Mouse (Mus musculus) ES-Bruce4 (cell line): Measurements from ENCODE around the gene Sugt1. TPM values are rescaled to one million over a fixed set of nuclear protein-coding genes. Genes with fewer than 3 reads are reported as not detected.

Experiments used
- H3K27ac ChIP-seq: 2 replicates; pipeline ENCODE4 v1.5.1; 2012; ENCODE audit warnings: low read length, inconsistent platforms; ENCODE audit not compliant: insufficient read depth
- H3K27me3 ChIP-seq: 2 replicates; pipeline ENCODE4 v1.6.1; 2012; ENCODE audit warnings: mild to moderate bottlenecking, low read length, inconsistent platforms; ENCODE audit not compliant: control insufficient read depth, poor library complexity, insufficient read depth, severe bottlenecking
- H3K36me3 ChIP-seq: 2 replicates; pipeline ENCODE4 v1.6.1; 2012; ENCODE audit warnings: inconsistent platforms, mild to moderate bottlenecking, low read length, moderate library complexity; ENCODE audit not compliant: control insufficient read depth, poor library complexity, insufficient read depth, severe bottlenecking
- H3K4me1 ChIP-seq: one replicate; pipeline ENCODE4 v1.8.1; 2011; ENCODE audit warnings: low read length; ENCODE audit not compliant: control insufficient read depth, insufficient read depth
- H3K4me3 ChIP-seq: 2 replicates; pipeline ENCODE4 v1.5.1; 2011; ENCODE audit warnings: low read depth, mild to moderate bottlenecking, low read length
- H3K9ac ChIP-seq: 2 replicates; pipeline ENCODE4 v1.6.1; 2012; ENCODE audit warnings: low read depth, mild to moderate bottlenecking, inconsistent platforms; ENCODE audit not compliant: poor library complexity, severe bottlenecking
- H3K9me3 ChIP-seq: replicated peaks from 2 replicates; pipeline ENCODE4 v1.6.1; 2012; ENCODE audit warnings: mild to moderate bottlenecking, low read length, inconsistent platforms; ENCODE audit not compliant: control insufficient read depth, poor library complexity, insufficient read depth, severe bottlenecking
- CTCF ChIP-seq: IDR thresholded peaks from one replicate; pipeline ENCODE4 v1.8.1; 2011; ENCODE audit warnings: low read depth, low read length
- EP300 ChIP-seq: IDR thresholded peaks from 2 replicates; pipeline ENCODE4 v1.6.1; 2011; ENCODE audit warnings: low read depth, low read length; ENCODE audit not compliant: insufficient read depth
- POLR2A ChIP-seq: IDR thresholded peaks from one replicate; pipeline ENCODE4 v1.8.1; 2011; ENCODE audit warnings: low read length; ENCODE audit not compliant: insufficient read depth
- polyA plus RNA-seq: library from polyadenylated mRNA; stranded (reverse); fragments of >200 nt; gene quantifications from 2 replicates; pipeline ENCODE4 v1.2.4, GENCODE M21; 2011; ENCODE audit warnings: low read depth; ENCODE audit not compliant: missing spikeins, insufficient read depth, insufficient read length

Sugt1 gene
- polyA plus RNA-seq, 1 experiment, result 265 TPM

DNA sequence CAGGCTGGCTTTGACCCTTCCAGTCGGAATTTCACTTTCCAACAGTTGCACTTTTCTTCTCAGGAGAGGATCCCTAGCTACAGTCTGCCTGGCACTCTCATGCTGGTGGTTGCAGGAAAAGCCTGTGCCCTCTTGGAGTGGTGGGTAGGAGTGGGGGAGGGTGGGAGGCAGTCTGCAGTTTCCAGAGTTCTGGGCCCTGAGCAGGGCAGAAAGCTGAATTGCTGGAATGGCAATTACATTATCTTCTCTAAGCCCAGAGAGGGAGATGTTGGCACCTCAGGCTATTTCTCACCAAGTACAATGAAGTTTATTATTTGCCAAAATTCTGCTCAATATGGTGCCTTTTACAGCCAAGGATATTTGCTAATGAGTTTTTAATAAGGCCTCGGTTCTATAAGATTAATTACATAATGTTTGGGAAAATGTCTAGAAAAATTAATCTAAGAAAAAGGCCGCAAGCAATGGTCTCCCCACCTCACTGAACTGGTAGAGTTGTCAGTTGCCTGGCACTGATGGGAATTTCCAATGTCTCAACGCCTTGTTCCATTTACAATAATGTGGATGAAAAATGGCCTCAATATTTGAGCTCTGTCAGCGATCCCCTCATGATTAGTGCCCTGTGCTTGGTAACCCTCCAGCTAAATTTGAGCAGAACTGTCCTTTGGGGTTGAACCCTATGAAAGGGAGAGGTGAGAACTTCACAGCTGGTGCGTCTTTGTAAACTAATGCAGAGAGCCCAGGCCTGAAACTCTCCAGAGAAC is 71.4 kb downstream of the Sugt1 start:
- Histone ChIP-seq H3K27ac (no peak overlapping the region), H3K9me3 (no peaks in the 10 kb centered on the region), H3K36me3 (no peaks in the 10 kb centered on the region), H3K4me1 (no peaks in the 10 kb centered on the region), H3K4me3 (no peak overlapping the region), H3K9ac (no peak overlapping the region), H3K27me3 (0 out of 2 replicates have a peak, but pooled peaks cover 4% of the 10 kb centered on the region)
- TF ChIP-seq POLR2A (no peak), CTCF (no peak), EP300 (no peak)

DNA sequence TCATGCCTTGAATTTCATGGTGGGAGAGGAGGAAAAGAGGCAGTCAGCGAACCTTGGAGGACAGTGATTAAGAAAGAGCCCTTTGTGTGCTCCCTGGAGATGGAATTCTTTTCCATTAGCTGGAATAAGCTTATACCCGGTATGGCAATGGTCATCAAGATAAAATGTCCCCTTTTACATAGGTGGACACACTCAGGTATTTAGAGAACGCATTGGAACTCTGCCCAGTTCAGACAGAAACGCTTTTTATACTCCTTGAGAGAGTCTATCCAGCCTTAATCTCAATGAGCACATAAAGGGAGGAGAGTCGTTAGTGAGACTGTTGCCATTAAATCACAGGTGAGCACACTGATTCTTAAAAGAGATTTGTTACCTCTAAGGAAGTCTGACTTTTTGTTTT is 73.0 kb downstream of the Sugt1 start:
- Histone ChIP-seq H3K27ac (no peak overlapping the region), H3K4me3 (no peak overlapping the region), H3K9me3 (no peaks in the 10 kb centered on the region), H3K36me3 (no peaks in the 10 kb centered on the region), H3K9ac (no peak overlapping the region), H3K27me3 (0 out of 2 replicates have a peak, but pooled peaks cover 4% of the 10 kb centered on the region), H3K4me1 (no peaks in the 10 kb centered on the region)
- TF ChIP-seq EP300 (no peak), POLR2A (no peak), CTCF (no peak)

DNA sequence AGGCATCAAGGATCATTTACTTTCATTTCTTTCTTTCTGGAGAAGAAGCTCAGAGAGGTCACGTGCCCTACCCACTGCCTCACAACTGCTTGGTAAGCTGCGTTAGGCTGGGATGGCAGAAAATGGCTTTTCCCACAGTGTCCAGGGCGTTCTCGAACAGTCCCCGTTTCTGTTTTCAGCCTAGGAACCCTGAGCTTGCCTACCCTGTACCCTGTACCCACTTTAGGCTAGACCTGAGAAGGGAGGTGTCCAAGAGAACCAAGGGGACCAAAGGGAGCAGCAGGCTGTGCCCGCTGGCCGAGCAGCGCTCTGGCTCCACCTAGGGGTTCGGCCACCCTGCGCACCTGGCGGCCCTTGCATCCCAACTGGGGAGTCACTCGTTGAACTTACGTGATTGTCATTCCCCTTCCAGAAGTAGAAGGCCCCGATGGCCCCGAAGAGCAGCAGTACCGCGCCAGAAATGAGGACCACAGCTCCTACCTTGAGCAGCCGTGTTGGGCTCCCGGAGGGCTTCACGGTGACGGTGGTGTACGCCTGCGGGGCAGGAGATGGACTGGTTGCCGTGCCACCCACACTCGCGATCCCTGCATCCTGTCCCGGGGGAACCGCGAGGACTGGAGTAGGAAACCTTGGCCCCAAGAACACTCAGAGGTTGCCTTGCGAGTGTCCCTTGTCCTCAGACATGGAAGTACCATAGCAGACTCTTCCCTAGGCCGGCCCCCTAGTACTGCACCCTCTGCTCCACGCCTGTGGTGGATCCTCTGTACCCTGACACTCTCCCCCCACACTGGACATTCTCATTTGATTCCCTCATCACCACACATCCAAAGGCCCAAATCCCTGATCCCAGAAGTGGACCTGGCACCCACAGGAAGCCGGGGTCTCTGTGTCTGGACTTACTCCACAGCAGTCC is 73.8 kb downstream of the Sugt1 start:
- Histone ChIP-seq H3K27ac (no peak overlapping the region), H3K9me3 (no peaks in the 10 kb centered on the region), H3K9ac (no peak overlapping the region), H3K4me1 (no peaks in the 10 kb centered on the region), H3K27me3 (0 out of 2 replicates have a peak, but pooled peaks cover 4% of the 10 kb centered on the region), H3K36me3 (no peaks in the 10 kb centered on the region), H3K4me3 (peak overlapping the region; percentile 54)
- TF ChIP-seq CTCF, result peak; percentile 79
- TF ChIP-seq POLR2A, result no peak
- TF ChIP-seq EP300, result no peak

DNA sequence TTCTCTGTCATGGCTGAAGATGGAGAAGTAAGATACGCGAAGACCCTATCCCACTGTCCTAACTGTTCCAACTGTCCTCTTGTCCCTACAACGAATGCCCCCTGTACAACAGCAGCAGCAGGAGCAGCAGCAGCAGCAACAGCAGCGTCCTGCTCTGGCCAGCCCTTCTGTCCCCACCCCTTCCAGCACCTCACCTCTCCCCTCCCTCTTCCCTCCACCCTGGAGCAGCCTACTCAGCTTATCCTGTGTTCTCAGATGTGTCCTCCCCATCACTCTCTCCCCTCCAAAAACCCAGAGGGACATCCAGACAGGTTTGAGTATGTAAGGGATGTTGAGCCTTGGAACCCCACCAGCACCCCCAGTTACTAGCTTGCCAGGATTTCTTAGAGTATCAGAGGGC is 74.5 kb downstream of the Sugt1 start, which contains the start of gene Cnmd:
Cnmd (minus strand) TSS at position 170 of the 400 bp plus-strand sequence.
- no peaks in the 10 kb centered on the region for H3K4me1 ChIP-seq
- no peaks in the 10 kb centered on the region for H3K36me3 ChIP-seq
- TF ChIP-seq POLR2A, result no peak
- no peak for TF ChIP-seq EP300
- TF ChIP-seq CTCF, result no peak
- H3K27me3 ChIP-seq, result 0 out of 2 replicates have a peak, but pooled peaks cover 4% of the 10 kb centered on the region
- H3K9me3 ChIP-seq, result no peaks in the 10 kb centered on the region
- peak within 1 kb of the TSS; percentile 54 for H3K4me3 ChIP-seq
- no peak within 1 kb of the TSS for H3K9ac ChIP-seq
- no peak within 1 kb of the TSS for H3K27ac ChIP-seq

DNA sequence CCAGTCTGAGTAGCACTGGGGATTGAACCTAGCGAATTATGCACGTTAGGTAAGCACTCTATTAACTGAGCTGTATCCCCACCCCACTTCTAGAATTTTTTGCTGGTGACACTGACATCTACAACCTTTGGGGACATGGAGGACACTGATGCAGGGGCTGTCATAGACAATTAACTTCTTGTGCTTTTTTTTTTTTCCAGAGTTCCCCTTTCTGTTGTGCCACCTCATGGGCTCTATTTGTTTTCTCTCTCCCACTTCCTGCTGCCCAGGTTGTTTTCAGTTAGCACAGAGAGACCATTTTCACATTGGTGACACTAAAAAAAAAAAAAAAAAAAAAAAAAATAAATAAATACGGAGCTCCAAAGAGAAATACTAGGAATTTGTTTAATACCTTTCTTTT is 83.5 kb downstream of the Sugt1 start:
- no peak for TF ChIP-seq EP300
- TF ChIP-seq POLR2A, result no peak
- TF ChIP-seq CTCF, result no peak
- Histone ChIP-seq H3K9ac (no peak overlapping the region), H3K9me3 (no peaks in the 10 kb centered on the region), H3K36me3 (no peaks in the 10 kb centered on the region), H3K27ac (no peak overlapping the region), H3K27me3 (no peaks in the 10 kb centered on the region), H3K4me1 (no peaks in the 10 kb centered on the region), H3K4me3 (no peak overlapping the region)

DNA sequence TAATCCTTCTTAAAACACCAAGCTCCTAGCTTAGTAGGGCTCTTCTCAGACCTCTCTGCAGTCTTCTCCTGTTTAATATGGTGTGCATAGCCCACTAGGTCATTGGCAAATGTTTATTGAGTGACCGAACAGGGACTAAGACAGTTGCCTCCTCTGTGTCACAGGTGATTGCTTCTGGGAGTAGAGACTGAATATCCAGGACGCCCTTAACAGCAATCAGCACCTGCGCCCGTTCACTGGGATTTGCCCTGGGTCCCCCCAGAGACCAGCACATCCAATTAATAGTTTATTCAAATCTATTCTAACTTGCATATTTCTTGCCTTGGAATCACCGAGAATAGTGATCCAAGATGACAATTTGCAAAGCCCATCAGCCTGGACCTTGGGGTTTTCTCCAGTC is 85.1 kb downstream of the Sugt1 start:
- Histone ChIP-seq H3K27ac (no peak overlapping the region), H3K9me3 (no peaks in the 10 kb centered on the region), H3K4me3 (no peak overlapping the region), H3K4me1 (no peaks in the 10 kb centered on the region), H3K36me3 (no peaks in the 10 kb centered on the region), H3K27me3 (no peaks in the 10 kb centered on the region), H3K9ac (no peak overlapping the region)
- TF ChIP-seq POLR2A (no peak), CTCF (no peak), EP300 (no peak)
